Mouse (Mus musculus): Measurements from ENCODE around the gene Mfsd4a. TPM values are rescaled to one million over a fixed set of nuclear protein-coding genes. Genes with fewer than 3 reads are reported as not detected.

Mfsd4a gene
- polyA plus RNA-seq, 1 experiment from 2014 or later, result 8.5 TPM

- ATAC-seq, result no peak
Observed at GRCm38 (mm10) chr1:132011785-132012184, 56.1 kb downstream of the Mfsd4a start.

GRCm38 (mm10) chr1:132010632-132011501, 57.0 kb downstream of the Mfsd4a start:
- peaks cover 50% of the 10 kb centered on the region for H3K4me1 ChIP-seq
- H3K4me3 ChIP-seq, result no peak overlapping the region
- 65% methylated on average over 17 of the region's 17 CpGs for WGBS (ENCODE audit: insufficient replicate concordance)
- H3K4me2 ChIP-seq, result peak overlapping the region; percentile 35
- no peaks in the 10 kb centered on the region for H3K27me3 ChIP-seq (replicated peaks)
- no peak for ATAC-seq
- no peak overlapping the region for H3K9ac ChIP-seq
- no peaks in the 10 kb centered on the region for H3K9me3 ChIP-seq (replicated peaks)
- peaks cover 20% of the 10 kb centered on the region for H3K36me3 ChIP-seq
- no peak overlapping the region for H3K27ac ChIP-seq

More at GRCm38 (mm10) chr1:132011785-132012184, 56.1 kb downstream of the Mfsd4a start:
- WGBS (ENCODE audit: insufficient replicate concordance), result 67% methylated on average over 2 of the region's 2 CpGs
- no peaks in the 10 kb centered on the region for H3K27me3 ChIP-seq (replicated peaks)
- no peak overlapping the region for H3K9ac ChIP-seq
- H3K4me1 ChIP-seq, result peaks cover 41% of the 10 kb centered on the region
- H3K9me3 ChIP-seq (replicated peaks), result no peaks in the 10 kb centered on the region
- peaks cover 28% of the 10 kb centered on the region for H3K36me3 ChIP-seq
- no peak overlapping the region for H3K27ac ChIP-seq
- no peak overlapping the region for H3K4me2 ChIP-seq
- no peak overlapping the region for H3K4me3 ChIP-seq

GRCm38 (mm10) chr1:132008881-132009644, 58.8 kb downstream of the Mfsd4a start:
- Histone ChIP-seq H3K4me1 (peaks cover 59% of the 10 kb centered on the region), H3K4me2 (peak overlapping the region; percentile 88), H3K9ac (peak overlapping the region; percentile 95), H3K36me3 (peaks cover 2% of the 10 kb centered on the region), H3K27me3 (replicated peaks) (no peaks in the 10 kb centered on the region), H3K27ac (peak overlapping the region; percentile 98), H3K9me3 (replicated peaks) (no peaks in the 10 kb centered on the region), H3K4me3 (peak overlapping the region; percentile 89)
- ATAC-seq, result no peak
- WGBS (ENCODE audit: insufficient replicate concordance), result 30% methylated on average over 8 of the region's 8 CpGs

- Histone ChIP-seq H3K27me3 (replicated peaks) (no peaks in the 10 kb centered on the region), H3K27ac (peak overlapping the region; percentile 98), H3K9ac (peak overlapping the region; percentile 95), H3K4me1 (peaks cover 59% of the 10 kb centered on the region), H3K9me3 (replicated peaks) (no peaks in the 10 kb centered on the region), H3K36me3 (no peaks in the 10 kb centered on the region), H3K4me2 (peak overlapping the region; percentile 88), H3K4me3 (peak overlapping the region; percentile 89)
- ATAC-seq, result peak; percentile 91
- WGBS (ENCODE audit: insufficient replicate concordance), result under 1% methylated on average over 72 of the region's 72 CpGs
Observed at GRCm38 (mm10) chr1:132007828-132008827, 59.7 kb downstream of the Mfsd4a start.

GRCm38 (mm10) chr1:132007282-132007815, 60.5 kb downstream of the Mfsd4a start, which contains the start of gene Elk4:
TSS of gene Elk4 (plus strand) at chr1:132007607.
- Histone ChIP-seq H3K4me3 (peak within 1 kb of the TSS; percentile 89), H3K9me3 (replicated peaks) (no peaks in the 10 kb centered on the region), H3K27me3 (replicated peaks) (no peaks in the 10 kb centered on the region), H3K9ac (peak within 1 kb of the TSS; percentile 95), H3K4me1 (peaks cover 53% of the 10 kb centered on the region), H3K36me3 (no peaks in the 10 kb centered on the region), H3K27ac (peak within 1 kb of the TSS; percentile 98), H3K4me2 (peak within 1 kb of the TSS; percentile 88)
- WGBS (ENCODE audit: insufficient replicate concordance), result under 1% methylated on average over 53 of the region's 61 CpGs
- ATAC-seq, result peak; percentile 84

GRCm38 (mm10) chr1:132006721-132007120, 61.1 kb downstream of the Mfsd4a start:
- Histone ChIP-seq H3K4me1 (peaks cover 47% of the 10 kb centered on the region), H3K36me3 (no peaks in the 10 kb centered on the region), H3K9me3 (replicated peaks) (no peaks in the 10 kb centered on the region), H3K4me2 (peak overlapping the region; percentile 88), H3K9ac (peak overlapping the region; percentile 95; the same call in 1 of the 2 replicates), H3K27me3 (replicated peaks) (no peaks in the 10 kb centered on the region), H3K27ac (peak overlapping the region; percentile 98), H3K4me3 (peak overlapping the region; percentile 89)
- no peak for ATAC-seq
- 30% methylated on average over 5 of the region's 5 CpGs for WGBS (ENCODE audit: insufficient replicate concordance)

- Histone ChIP-seq H3K9me3 (replicated peaks) (no peaks in the 10 kb centered on the region), H3K27ac (no peak overlapping the region), H3K27me3 (replicated peaks) (no peaks in the 10 kb centered on the region), H3K9ac (no peak overlapping the region), H3K4me2 (no peak overlapping the region), H3K4me3 (no peak overlapping the region), H3K36me3 (no peaks in the 10 kb centered on the region), H3K4me1 (peaks cover 42% of the 10 kb centered on the region)
- WGBS (ENCODE audit: insufficient replicate concordance), result 73% methylated on average over 3 of the region's 3 CpGs
- no peak for ATAC-seq
Observed at GRCm38 (mm10) chr1:132006046-132006445, 61.8 kb downstream of the Mfsd4a start.

GRCm38 (mm10) chr1:132005466-132005865, 62.4 kb downstream of the Mfsd4a start:
- Histone ChIP-seq H3K4me3 (no peak overlapping the region), H3K27ac (no peak overlapping the region), H3K9ac (no peak overlapping the region), H3K27me3 (replicated peaks) (no peaks in the 10 kb centered on the region), H3K4me2 (no peak overlapping the region), H3K9me3 (replicated peaks) (no peaks in the 10 kb centered on the region), H3K36me3 (no peaks in the 10 kb centered on the region), H3K4me1 (peaks cover 36% of the 10 kb centered on the region)
- WGBS (ENCODE audit: insufficient replicate concordance), result 69% methylated on average over 1 of the region's 1 CpGs
- ATAC-seq, result no peak

GRCm38 (mm10) chr1:132004574-132005180, 63.2 kb downstream of the Mfsd4a start:
- H3K36me3 ChIP-seq, result no peaks in the 10 kb centered on the region
- H3K4me2 ChIP-seq, result no peak overlapping the region
- peaks cover 30% of the 10 kb centered on the region for H3K4me1 ChIP-seq
- no peaks in the 10 kb centered on the region for H3K27me3 ChIP-seq (replicated peaks)
- no peak overlapping the region for H3K27ac ChIP-seq
- H3K9me3 ChIP-seq (replicated peaks), result no peaks in the 10 kb centered on the region
- no peak for ATAC-seq
- WGBS (ENCODE audit: insufficient replicate concordance), result 73% methylated on average over 6 of the region's 6 CpGs
- H3K9ac ChIP-seq, result no peak overlapping the region
- no peak overlapping the region for H3K4me3 ChIP-seq

GRCm38 (mm10) chr1:132003817-132004216, 64.0 kb downstream of the Mfsd4a start:
- H3K9ac ChIP-seq, result no peak overlapping the region
- H3K27me3 ChIP-seq (replicated peaks), result no peaks in the 10 kb centered on the region
- no peak overlapping the region for H3K27ac ChIP-seq
- H3K4me3 ChIP-seq, result no peak overlapping the region
- 28% methylated on average over 1 of the region's 1 CpGs for WGBS (ENCODE audit: insufficient replicate concordance)
- ATAC-seq, result no peak
- no peaks in the 10 kb centered on the region for H3K9me3 ChIP-seq (replicated peaks)
- no peaks in the 10 kb centered on the region for H3K36me3 ChIP-seq
- H3K4me1 ChIP-seq, result peaks cover 21% of the 10 kb centered on the region
- no peak overlapping the region for H3K4me2 ChIP-seq

GRCm38 (mm10) chr1:132003111-132003510, 64.8 kb downstream of the Mfsd4a start:
- Histone ChIP-seq H3K27ac (no peak overlapping the region), H3K4me3 (no peak overlapping the region), H3K9me3 (replicated peaks) (no peaks in the 10 kb centered on the region), H3K4me2 (no peak overlapping the region), H3K27me3 (replicated peaks) (no peaks in the 10 kb centered on the region), H3K4me1 (peaks cover 19% of the 10 kb centered on the region), H3K36me3 (no peaks in the 10 kb centered on the region), H3K9ac (no peak overlapping the region)
- ATAC-seq, result no peak
- 57% methylated on average over 2 of the region's 2 CpGs for WGBS (ENCODE audit: insufficient replicate concordance)
